Mouse (Mus musculus): ENCODE measurements around the gene Glis1. TPM values are rescaled to one million over a fixed set of nuclear protein-coding genes. Genes with fewer than 3 reads are reported as not detected.

Gene Glis1
- total and polyA plus RNA-seq, 2 experiments from 2014 or later = 0.43 to 1.6 TPM

DNA sequence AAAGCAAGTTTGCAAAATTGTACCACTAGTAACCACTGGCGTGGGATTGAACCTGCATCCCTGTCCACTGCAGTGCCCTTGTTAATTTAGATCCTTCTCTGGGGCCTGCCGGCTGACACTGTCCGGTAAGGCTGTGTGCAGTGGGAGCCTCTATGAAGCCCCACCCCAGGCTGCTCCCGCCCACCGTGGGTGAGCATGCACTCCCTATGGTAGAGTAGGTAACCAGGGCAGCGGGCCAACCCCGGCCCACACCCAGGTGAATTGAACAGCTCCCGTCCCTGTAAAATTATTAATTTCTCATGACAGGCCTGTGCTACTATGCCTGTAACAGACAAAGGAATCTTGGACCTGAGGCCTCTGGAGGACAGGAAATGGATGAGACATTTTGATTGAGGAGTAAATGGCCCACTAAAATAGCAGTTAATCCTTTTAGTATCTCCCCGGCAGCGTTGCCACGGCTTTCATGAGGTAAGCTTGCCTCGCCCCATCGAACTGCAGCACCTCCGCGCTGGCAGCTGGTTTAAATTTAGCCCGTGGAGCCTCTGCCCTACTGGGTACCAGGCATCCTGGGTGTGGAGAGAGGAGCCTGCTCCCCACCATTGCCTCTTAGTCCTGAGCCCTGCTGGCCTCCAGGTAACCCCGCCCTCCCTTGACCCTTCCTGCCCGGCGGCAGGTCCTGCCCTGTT lies 136.1 kb downstream of the Glis1 start:
- no peak overlapping the region for H3K9ac ChIP-seq
- no peaks in the 10 kb centered on the region for H3K4me1 ChIP-seq (ENCODE audit: insufficient read depth)
- H3K36me3 ChIP-seq (ENCODE audit: insufficient read depth) = no peaks in the 10 kb centered on the region
- DNase-seq (no peak), ATAC-seq (no peak)
- H3K27ac ChIP-seq (ENCODE audit: low read depth, low read length) = no peak overlapping the region
- 67% methylated on average over 19 of the region's 19 CpGs for WGBS
- no peaks in the 10 kb centered on the region for H3K27me3 ChIP-seq (ENCODE audit: insufficient read depth, low read length)
- H3K9me3 ChIP-seq (ENCODE audit: low read length) = no peaks in the 10 kb centered on the region
- no peak overlapping the region for H3K4me2 ChIP-seq (ENCODE audit: low read depth)
- TF ChIP-seq CTCF (IDR thresholded peaks at IDR 0.05; ENCODE audit: low read depth) = no peak
- no peak overlapping the region for H3K4me3 ChIP-seq (ENCODE audit: low read depth, low read length)

DNA sequence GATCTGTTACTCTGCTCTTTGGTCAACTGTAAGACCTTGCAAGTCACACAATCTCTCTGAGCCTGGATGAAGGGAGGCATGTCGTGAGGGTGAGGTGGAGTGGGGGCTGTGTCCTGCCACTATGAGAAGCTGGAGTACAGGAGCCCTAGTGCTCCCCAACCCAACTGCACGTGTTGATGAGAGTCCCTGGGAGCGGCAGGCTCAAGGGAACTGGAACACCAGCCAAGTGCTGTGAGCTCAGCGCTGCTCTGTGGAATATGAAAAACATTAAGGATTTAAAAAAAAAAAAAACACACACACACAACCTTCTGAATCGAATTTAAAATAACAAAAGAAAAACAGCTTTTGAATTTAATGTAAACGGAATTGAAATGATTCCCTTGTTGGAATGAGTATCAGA lies 141.4 kb downstream of the Glis1 start:
- Histone ChIP-seq H3K4me3 (ENCODE audit: low read depth, low read length) (no peak overlapping the region), H3K9ac (no peak overlapping the region), H3K4me2 (ENCODE audit: low read depth) (no peak overlapping the region), H3K27ac (ENCODE audit: low read depth, low read length) (no peak overlapping the region), H3K27me3 (ENCODE audit: insufficient read depth, low read length) (no peaks in the 10 kb centered on the region), H3K9me3 (ENCODE audit: low read length) (no peaks in the 10 kb centered on the region), H3K4me1 (ENCODE audit: insufficient read depth) (no peaks in the 10 kb centered on the region), H3K36me3 (ENCODE audit: insufficient read depth) (no peaks in the 10 kb centered on the region)
- DNase-seq = no peak
- WGBS = 51% methylated on average over 6 of the region's 6 CpGs
- no peak for TF ChIP-seq CTCF (IDR thresholded peaks at IDR 0.05; ENCODE audit: low read depth)
- ATAC-seq = no peak

DNA sequence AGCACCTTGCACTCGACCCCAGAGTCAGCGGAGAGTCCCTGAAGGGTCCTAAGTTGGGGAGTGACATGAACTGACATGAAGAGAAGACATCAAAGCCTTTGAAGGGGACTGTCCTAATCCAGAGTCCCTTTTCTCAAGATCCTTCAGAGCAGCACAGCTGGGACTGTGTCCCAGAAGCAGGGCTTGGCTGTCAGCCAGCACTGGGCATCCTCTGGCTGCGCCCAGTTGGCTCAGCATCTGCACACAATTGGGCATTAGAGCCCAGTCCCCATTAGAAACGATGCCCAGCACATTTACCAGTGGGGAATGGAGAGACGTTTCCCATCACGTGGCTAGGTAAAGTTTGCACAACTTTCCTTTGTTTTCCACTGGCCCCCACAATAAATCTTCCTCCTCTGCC lies 142.4 kb downstream of the Glis1 start:
- Histone ChIP-seq H3K27me3 (ENCODE audit: insufficient read depth, low read length) (no peaks in the 10 kb centered on the region), H3K9ac (no peak overlapping the region), H3K4me3 (ENCODE audit: low read depth, low read length) (no peak overlapping the region), H3K9me3 (ENCODE audit: low read length) (no peaks in the 10 kb centered on the region), H3K4me2 (ENCODE audit: low read depth) (no peak overlapping the region), H3K4me1 (ENCODE audit: insufficient read depth) (no peaks in the 10 kb centered on the region), H3K27ac (ENCODE audit: low read depth, low read length) (no peak overlapping the region), H3K36me3 (ENCODE audit: insufficient read depth) (no peaks in the 10 kb centered on the region)
- 30% methylated on average over 6 of the region's 6 CpGs for WGBS
- DNase-seq (peak; percentile 33), ATAC-seq (0 out of 2 replicates have a peak, but pooled peaks have one; percentile 27)
- no peak for TF ChIP-seq CTCF (IDR thresholded peaks at IDR 0.05; ENCODE audit: low read depth)

DNA sequence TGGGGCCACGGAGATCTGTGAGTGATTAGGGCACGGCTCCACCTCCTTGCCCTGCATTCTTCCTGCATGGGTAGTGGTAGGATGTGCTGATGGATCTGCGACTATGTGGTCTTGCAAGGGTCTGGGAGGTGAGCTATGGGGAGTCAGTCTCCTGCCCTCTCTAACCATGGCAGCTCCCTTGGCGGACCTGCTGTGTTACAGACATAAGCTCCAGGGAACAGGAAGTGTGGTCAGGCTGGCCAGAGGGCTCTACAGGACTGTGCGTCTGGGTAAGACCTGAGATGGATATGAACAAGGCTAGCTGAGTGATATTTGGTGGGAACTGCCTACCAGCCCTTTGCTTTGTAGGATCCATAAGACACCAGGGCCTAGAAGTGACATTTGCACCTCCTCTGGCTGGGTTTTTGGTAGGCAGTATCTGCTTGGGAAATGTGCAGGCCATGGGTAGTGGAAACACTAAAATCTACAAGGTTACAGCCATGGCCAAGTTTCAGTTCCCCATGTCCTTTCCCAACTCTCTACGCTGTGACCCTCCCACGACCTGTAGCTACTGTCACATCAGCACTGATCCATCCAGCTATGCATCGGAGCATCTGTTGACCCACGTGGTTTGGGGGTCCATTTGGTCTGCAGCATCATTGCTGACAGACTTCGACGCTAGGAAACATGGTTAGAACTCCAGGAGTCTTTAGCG lies 142.9 kb downstream of the Glis1 start:
- Histone ChIP-seq H3K4me1 (ENCODE audit: insufficient read depth) (no peaks in the 10 kb centered on the region), H3K27ac (ENCODE audit: low read depth, low read length) (no peak overlapping the region), H3K36me3 (ENCODE audit: insufficient read depth) (no peaks in the 10 kb centered on the region), H3K9me3 (ENCODE audit: low read length) (no peaks in the 10 kb centered on the region), H3K27me3 (ENCODE audit: insufficient read depth, low read length) (no peaks in the 10 kb centered on the region), H3K4me2 (ENCODE audit: low read depth) (no peak overlapping the region), H3K4me3 (ENCODE audit: low read depth, low read length) (no peak overlapping the region), H3K9ac (no peak overlapping the region)
- 84% methylated on average over 12 of the region's 12 CpGs for WGBS
- TF ChIP-seq CTCF (IDR thresholded peaks at IDR 0.05; ENCODE audit: low read depth) = no peak
- ATAC-seq (no peak), DNase-seq (no peak)

DNA sequence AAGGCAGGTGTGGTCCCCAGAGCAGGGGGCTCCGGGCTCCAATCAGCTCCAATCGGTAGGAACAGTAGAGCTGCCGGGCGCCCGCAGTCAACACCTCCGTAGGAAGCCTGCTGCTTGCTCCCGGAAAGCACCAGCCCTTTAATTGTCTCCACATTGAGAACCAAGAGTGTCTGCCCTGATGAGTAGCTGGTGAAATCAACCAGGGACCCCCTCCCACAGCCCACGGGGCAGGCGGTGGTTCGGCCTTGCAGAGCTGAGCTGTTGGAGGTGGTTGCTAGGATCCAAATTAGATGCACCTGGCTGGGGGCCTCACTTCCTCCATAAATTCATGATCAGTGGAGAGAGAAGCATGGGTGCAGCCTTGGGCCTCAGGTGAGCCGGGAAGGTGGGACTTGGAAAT lies 146.5 kb downstream of the Glis1 start:
- ATAC-seq (no peak), DNase-seq (no peak)
- Histone ChIP-seq H3K9ac (no peak overlapping the region), H3K4me2 (ENCODE audit: low read depth) (no peak overlapping the region), H3K36me3 (ENCODE audit: insufficient read depth) (no peaks in the 10 kb centered on the region), H3K27ac (ENCODE audit: low read depth, low read length) (no peak overlapping the region), H3K9me3 (ENCODE audit: low read length) (no peaks in the 10 kb centered on the region), H3K4me1 (ENCODE audit: insufficient read depth) (no peaks in the 10 kb centered on the region), H3K4me3 (ENCODE audit: low read depth, low read length) (no peak overlapping the region), H3K27me3 (ENCODE audit: insufficient read depth, low read length) (no peaks in the 10 kb centered on the region)
- WGBS = 85% methylated on average over 11 of the region's 11 CpGs
- no peak for TF ChIP-seq CTCF (IDR thresholded peaks at IDR 0.05; ENCODE audit: low read depth)

DNA sequence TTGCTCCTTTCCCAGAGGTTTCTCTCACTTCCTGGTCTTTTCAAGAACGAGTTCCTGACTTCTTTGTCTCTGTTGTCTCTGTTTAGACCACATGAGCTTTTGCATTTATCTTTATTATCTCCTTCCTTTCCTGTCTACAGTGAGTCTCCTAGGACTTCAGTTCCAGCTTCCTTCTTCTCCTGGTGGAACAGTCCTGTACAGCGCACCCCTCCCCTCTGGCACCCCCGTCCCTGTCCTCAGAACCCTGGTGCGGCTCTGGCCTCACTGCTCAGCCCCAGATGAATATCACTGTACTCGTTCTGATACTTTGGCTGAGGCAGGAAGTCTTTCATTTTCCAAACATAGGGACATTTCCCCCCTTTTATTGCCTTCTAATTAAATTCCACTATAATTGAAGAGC lies 152.0 kb downstream of the Glis1 start:
- H3K27me3 ChIP-seq (ENCODE audit: insufficient read depth, low read length) = no peaks in the 10 kb centered on the region
- no peak overlapping the region for H3K9ac ChIP-seq
- H3K4me1 ChIP-seq (ENCODE audit: insufficient read depth) = no peaks in the 10 kb centered on the region; the same call in 1 of the 2 replicates
- 66% methylated on average over 5 of the region's 5 CpGs for WGBS
- no peak overlapping the region for H3K27ac ChIP-seq (ENCODE audit: low read depth, low read length)
- ATAC-seq (no peak), DNase-seq (no peak)
- no peak for TF ChIP-seq CTCF (IDR thresholded peaks at IDR 0.05; ENCODE audit: low read depth)
- no peak overlapping the region for H3K4me3 ChIP-seq (ENCODE audit: low read depth, low read length)
- H3K36me3 ChIP-seq (ENCODE audit: insufficient read depth) = no peaks in the 10 kb centered on the region
- no peaks in the 10 kb centered on the region for H3K9me3 ChIP-seq (ENCODE audit: low read length)
- H3K4me2 ChIP-seq (ENCODE audit: low read depth) = no peak overlapping the region

DNA sequence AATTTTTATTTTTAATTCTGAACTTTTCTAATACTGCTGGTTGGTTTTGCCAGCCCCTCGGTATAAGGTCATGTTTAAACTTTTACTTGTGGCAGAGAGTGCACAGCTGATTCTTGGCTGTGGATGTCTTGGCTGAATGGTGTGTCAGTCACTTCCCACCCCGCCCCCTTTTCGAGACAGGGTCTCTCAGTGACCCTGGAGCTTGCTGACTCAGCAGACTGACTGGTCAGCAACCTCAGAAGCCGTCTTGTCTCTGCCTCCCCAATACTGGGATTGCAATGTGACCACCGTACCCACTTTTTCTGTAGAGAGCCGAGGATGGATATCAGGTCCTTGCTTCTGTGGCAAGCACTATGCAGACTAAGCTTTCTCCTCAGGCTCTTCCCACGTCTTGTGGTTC lies 154.2 kb downstream of the Glis1 start:
- ATAC-seq (no peak), DNase-seq (no peak)
- no peak overlapping the region for H3K9ac ChIP-seq
- H3K36me3 ChIP-seq (ENCODE audit: insufficient read depth) = no peaks in the 10 kb centered on the region
- H3K27ac ChIP-seq (ENCODE audit: low read depth, low read length) = no peak overlapping the region
- H3K4me1 ChIP-seq (ENCODE audit: insufficient read depth) = no peaks in the 10 kb centered on the region; the same call in 1 of the 2 replicates
- H3K9me3 ChIP-seq (ENCODE audit: low read length) = no peaks in the 10 kb centered on the region
- 83% methylated on average over 7 of the region's 7 CpGs for WGBS
- no peaks in the 10 kb centered on the region for H3K27me3 ChIP-seq (ENCODE audit: insufficient read depth, low read length)
- no peak overlapping the region for H3K4me2 ChIP-seq (ENCODE audit: low read depth)
- H3K4me3 ChIP-seq (ENCODE audit: low read depth, low read length) = no peak overlapping the region
- TF ChIP-seq CTCF (IDR thresholded peaks at IDR 0.05; ENCODE audit: low read depth) = no peak

Measured in forebrain, postnatal 0 days (tissue).